Mouse (Mus musculus) frontal cortex, postnatal 25 days (tissue): ENCODE measurements around the gene Pnpla6.
A peak's percentile ranks its signal among the peaks of the same experiment; 100 is the strongest.
"Not testable (repeated sequence)": the region's sequence is repeated elsewhere in the genome, so short reads cannot be mapped to it uniquely, and the experiment has no call there.

Source experiments
- DNase-seq, 2 experiments: peaks; one replicate each; pipeline ENCODE4 v3.0.0; 2022; ENCODE audit warnings: low spot score in 2 of 2

Pnpla6 gene

GRCm38 (mm10) chr8:3576211-3576960 is 61.2 kb downstream of the Pnpla6 start:
- DNase-seq, result no peak

DNA sequence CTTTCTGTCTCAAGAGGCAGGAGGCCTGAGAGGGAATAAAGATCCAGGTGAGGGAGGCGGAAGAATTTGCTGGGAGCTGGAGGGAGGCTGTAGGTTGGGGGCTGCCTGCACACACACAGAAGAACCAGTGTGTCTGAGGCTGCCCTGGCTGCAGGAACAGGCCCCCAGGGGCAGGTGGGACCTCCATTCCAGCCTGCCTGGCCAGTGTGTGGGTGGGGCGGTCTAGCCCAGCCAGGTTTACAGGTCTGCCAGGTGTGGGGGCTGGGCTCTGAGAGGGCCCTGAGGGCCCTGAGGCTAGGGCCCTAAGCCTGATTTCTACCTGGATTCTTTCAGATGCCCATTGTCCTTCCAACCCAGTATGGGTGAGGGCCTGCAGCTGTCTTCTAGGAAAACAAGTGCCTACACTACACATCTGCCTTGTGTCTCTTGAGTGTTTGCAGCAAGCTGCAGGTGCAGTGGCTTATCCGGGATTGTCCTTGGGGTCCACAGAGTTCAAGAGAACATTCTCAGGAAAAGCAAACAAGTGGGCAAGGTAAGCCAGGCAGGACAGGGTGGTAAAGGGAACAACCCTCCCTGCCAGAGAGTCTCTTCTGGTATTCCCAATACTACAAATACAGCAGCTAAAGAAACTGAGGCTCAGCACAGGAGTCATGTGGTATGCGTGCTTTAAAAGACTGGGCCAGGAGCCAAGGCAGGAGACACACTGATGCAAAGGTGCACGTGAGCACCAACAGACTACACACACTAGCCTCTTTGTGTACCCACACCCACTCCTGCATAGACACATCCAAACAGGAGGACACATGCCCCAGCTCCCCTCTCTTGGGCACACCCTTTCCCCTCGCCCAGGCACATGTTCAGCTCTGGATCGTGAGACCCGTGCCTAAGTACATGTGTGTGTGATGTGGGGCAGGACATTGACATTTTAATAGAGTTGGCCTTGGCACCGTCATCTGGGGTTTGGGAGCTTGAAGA is 64.5 kb downstream of the Pnpla6 start:
- no peak for DNase-seq

DNA sequence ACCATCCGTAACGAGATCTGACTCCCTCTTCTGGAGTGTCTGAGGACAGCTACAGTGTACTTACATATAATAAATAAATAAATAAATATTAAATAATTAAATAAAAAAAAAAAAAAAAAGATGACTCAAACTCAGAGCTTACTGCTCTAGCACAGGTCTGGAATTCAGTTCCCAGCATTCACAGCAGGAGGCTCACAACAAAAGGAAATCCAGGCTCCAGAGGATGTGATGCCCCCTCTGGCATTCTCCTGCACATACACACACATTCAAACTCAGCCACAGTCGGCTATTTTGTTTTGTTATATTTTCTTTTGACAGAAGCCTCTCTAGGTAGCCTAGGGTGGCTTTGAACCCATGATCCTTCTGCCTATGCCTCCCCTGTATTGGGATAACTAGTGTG is 66.8 kb downstream of the Pnpla6 start:
- DNase-seq, result not testable (repeated sequence)

- no peak for DNase-seq
Measured at GRCm38 (mm10) chr8:3586452-3586851, 71.3 kb downstream of the Pnpla6 start.

- no peak for DNase-seq
Measured at GRCm38 (mm10) chr8:3586993-3587390, 71.8 kb downstream of the Pnpla6 start, which contains the start of gene Camsap3. Camsap3 (plus strand) TSS chr8:3587293.

DNA sequence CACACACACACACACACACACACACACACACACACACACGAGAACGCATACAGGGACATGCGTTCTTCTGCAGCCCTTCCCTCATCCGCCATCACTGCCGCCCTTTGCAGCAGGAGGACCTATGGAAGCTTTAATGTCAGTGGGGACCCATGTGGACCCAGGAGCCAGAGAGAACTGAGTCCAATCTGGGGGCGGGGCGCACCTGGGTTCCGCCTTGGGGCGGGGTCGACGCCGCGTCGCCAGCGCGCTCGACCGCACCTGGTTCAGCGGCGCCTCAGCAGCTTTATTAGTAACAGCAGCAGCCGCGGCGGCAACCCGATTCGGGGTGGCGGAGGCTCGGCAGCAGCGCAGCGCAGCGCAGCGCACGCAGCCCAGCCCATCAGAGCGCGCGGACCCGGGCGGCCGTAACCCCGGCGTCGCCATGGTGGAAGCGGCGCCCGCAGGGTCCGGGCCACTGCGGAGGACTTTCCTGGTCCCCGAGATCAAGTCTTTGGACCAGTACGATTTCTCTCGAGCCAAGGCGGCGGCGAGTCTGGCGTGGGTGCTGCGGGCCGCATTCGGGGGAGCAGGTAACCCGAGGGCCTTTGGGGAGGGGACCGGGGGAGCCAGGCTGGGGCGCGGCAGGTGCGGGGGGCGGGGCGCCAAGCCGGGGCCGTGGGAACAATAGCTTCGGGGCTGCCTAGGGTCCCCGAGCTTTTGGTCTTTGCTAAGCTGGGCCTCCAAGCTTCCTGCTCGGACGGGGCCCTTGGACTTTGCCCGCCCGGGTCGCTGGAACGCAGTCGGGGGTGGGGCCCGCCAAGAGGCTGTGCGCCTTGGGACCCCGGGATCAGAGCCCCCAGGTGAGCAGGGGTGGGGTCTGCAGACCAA is 72.4 kb downstream of the Pnpla6 start:
- DNase-seq, result peak; percentile 42 to 54

GRCm38 (mm10) chr8:3588258-3588633 is 73.1 kb downstream of the Pnpla6 start:
- no peak for DNase-seq

DNA sequence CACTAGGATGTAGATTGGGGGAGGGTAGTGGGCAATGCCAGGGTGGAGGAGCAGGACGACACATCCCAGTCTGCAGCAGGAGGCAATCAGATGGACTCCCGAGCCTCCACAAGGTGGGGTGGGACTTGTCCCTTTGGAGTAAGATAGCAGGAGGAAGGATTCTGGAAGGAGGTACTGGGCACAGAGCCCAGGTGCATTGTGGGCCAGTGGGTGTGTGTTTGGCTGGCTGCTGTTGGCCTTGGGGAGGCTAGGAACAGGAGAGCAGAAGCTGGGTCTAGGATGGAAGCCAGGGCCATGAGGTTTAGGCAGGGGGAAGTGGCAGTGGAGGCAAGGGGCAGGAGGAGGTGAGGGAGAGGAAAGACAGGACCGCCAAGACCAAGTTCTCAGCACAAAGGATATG is 78.3 kb downstream of the Pnpla6 start:
- DNase-seq, result no peak
